Mouse (Mus musculus): ENCODE results near the gene Xlr3c. TPM values are rescaled to one million over a fixed set of nuclear protein-coding genes. Genes with fewer than 3 reads are reported as not detected.
A peak's percentile ranks its signal among the peaks of the same experiment; 100 is the strongest.
"Not testable (repeated sequence)": the region's sequence is repeated elsewhere in the genome, so short reads cannot be mapped to it uniquely, and the experiment has no call there.

Xlr3c gene
- 0.15 TPM in 1 of 2 replicates, not detected in the other for polyA plus RNA-seq (2015; fragmentation: Nextera tagmentation; extraction: Ambion mirVana)

DNA sequence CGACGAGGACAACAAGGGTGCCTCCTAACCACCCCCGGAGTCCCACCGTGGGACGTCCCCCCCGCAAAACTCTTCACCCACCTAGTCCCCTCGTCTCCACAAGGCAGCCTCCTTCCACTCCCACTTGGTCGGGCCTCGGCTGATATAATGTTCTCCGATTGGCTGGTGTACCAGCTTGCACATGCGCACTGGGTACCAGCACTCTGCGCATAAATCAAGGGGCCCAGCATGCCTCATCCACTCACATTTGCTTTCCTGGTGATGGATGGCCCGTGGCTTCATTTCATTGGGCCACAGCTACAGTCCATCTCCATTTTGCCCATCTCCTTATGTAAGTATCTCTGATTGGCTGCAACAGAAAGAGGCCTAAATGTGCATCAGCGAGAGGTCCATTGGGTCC is at the start of gene Xlr3c:
Xlr3c (minus strand) TSS at position 121 of the 400 bp plus-strand sequence.
- H3K9ac ChIP-seq; H3K4me1 ChIP-seq; H3K4me2 ChIP-seq; H3K4me3 ChIP-seq; H3K27me3 ChIP-seq; H3K9me3 ChIP-seq; H3K36me3 ChIP-seq; H3K27ac ChIP-seq; ATAC-seq (ENCODE audit: insufficient number of reproducible peaks, insufficient read depth, low FRiP score, low TSS enrichment, low read depth): not testable (repeated sequence)
- 90% methylated on average over 14 of the region's 14 CpGs for WGBS

DNA sequence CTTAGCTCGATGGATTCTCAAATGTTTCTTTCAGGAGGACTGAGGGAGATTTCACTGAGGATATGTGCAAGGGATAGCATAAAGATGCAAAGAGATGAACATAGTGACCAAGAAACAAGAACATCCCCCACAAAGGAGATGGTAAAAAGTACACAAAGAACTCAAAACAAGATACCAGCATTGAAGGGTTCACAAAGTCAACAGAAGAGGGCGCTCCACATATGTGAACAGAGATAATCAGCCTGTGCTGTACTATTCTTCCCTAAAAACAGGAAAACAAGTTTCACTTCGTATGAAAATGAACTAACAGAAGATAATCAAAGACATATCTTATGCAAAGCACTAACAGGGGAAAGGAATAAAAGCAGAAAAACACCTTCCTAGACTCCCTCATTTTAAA is 47.3 kb upstream of the Xlr3c start:
- no peak overlapping the region for H3K27ac ChIP-seq
- 36% methylated on average over 3 of the region's 3 CpGs for WGBS
- H3K9me3 ChIP-seq: no peaks in the 10 kb centered on the region
- H3K4me2 ChIP-seq: no peak overlapping the region
- no peak for ATAC-seq (ENCODE audit: insufficient number of reproducible peaks, insufficient read depth, low FRiP score, low TSS enrichment, low read depth)
- 0 out of 2 replicates have a peak, but pooled peaks cover 12% of the 10 kb centered on the region for H3K27me3 ChIP-seq
- H3K4me1 ChIP-seq: no peaks in the 10 kb centered on the region
- H3K4me3 ChIP-seq: no peak overlapping the region
- H3K36me3 ChIP-seq: no peaks in the 10 kb centered on the region
- no peak overlapping the region for H3K9ac ChIP-seq

DNA sequence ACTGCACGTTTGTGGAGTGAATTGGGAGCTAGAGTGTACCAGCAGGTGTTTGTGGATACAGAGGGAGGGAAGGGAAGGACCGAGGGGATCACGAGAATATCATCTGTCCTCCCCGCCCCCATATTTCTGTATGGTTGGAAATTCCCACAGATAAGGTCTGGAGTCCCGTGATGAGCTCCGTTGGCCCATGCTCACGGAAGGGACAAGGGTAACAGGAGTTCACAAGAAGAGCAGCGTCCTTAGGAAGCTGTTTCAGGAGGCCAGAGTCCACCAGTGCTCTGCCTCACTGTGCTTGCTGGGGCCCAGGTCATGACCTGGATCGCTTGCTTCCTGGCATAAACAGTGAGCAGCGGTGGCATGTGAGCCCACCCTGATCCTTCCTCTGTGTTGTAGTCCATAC is 30.6 kb upstream of the Xlr3c start:
- not testable (repeated sequence) for H3K27ac ChIP-seq; H3K4me2 ChIP-seq; H3K9ac ChIP-seq; ATAC-seq (ENCODE audit: insufficient number of reproducible peaks, insufficient read depth, low FRiP score, low TSS enrichment, low read depth); H3K4me1 ChIP-seq; H3K27me3 ChIP-seq; H3K4me3 ChIP-seq; H3K9me3 ChIP-seq; H3K36me3 ChIP-seq
- whole genome bisulfite sequencing: 71% methylated on average over 10 of the region's 10 CpGs

DNA sequence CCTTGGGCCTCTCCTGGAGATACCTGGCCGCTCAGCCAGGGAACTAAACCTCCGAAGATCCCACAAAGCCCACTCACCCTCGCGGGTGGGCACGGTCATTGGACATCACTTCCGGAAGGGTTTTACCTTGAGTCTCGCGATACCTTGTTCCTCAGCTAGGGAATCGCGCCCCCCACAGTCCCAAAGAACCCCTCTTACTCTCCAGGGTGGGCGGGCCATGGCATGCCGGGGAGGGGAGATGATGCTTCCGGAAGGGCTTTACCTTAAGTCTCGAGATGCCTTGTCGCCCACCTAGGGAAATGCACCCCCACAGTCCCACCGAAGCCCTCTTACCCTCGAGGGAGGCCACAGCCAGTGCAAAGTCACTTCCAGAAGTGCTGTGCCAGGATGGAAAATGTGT is 27.7 kb upstream of the Xlr3c start, which contains the start of the genes Xlr5a and Xlr5c:
Xlr5a (minus strand) TSS at position 101 of the 400 bp plus-strand sequence.
Xlr5c (minus strand) TSS at position 101 of the 400 bp plus-strand sequence.
- not testable (repeated sequence) for H3K4me1 ChIP-seq; H3K27ac ChIP-seq; H3K9me3 ChIP-seq; H3K4me2 ChIP-seq; H3K27me3 ChIP-seq; H3K9ac ChIP-seq; H3K4me3 ChIP-seq; ATAC-seq (ENCODE audit: insufficient number of reproducible peaks, insufficient read depth, low FRiP score, low TSS enrichment, low read depth); H3K36me3 ChIP-seq
- 90% methylated on average over 15 of the region's 17 CpGs for WGBS

DNA sequence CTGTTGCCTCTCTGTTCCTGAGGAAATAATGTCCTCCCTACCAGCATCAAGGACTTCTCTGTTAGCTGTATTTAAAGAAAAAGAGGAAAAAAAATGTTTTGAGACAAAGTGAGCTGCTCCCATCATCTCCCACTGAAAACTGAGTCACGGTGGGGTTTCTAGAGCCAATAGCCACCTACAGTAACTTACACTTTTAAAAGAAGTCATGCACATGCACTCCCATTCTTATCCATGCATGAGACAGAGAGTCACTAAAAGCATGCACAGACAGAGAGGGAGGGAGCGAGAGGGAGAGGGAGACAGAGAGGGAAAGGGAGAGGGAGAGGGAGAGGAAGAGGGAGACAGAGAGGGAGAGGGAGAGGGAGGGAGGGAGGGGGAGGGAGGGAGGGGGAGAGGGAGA is 2.8 kb downstream of the Xlr3c start:
- not testable (repeated sequence) for H3K27ac ChIP-seq; H3K9ac ChIP-seq; H3K4me1 ChIP-seq; ATAC-seq (ENCODE audit: insufficient number of reproducible peaks, insufficient read depth, low FRiP score, low TSS enrichment, low read depth); H3K9me3 ChIP-seq; H3K4me2 ChIP-seq; H3K27me3 ChIP-seq; H3K4me3 ChIP-seq; H3K36me3 ChIP-seq
- WGBS: 76% methylated on average over 1 of the region's 2 CpGs

DNA sequence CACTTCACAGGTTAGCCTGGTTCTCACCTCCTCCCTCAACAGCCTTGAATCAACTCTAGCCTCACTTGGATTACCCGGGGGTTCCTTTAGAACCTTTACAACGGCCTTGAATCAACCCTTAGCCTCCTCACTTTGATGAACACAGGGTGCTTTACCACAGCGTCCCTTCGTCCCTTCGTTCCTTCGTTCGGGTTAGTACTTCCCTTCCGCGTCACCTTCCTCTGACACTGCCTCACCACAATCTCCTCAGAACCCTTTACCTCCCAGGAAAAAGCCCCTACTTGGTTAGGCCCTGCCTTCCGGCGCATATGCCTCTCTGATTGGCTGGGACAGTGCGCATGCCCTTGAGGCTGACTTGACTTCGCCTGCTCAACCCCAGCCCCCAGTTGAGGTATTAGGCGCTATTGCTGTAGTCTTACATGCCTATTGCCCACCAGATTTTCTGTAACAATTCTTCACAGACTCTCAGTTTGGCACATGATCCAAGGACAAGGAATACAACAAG is 22.3 kb downstream of the Xlr3c start, which contains the start of gene Xlr4c:
Xlr4c (minus strand) TSS at position 310 of the 505 bp plus-strand sequence.
- not testable (repeated sequence) for H3K9me3 ChIP-seq; H3K9ac ChIP-seq; H3K36me3 ChIP-seq; ATAC-seq (ENCODE audit: insufficient number of reproducible peaks, insufficient read depth, low FRiP score, low TSS enrichment, low read depth); H3K27me3 ChIP-seq; H3K4me1 ChIP-seq; H3K4me2 ChIP-seq; H3K27ac ChIP-seq; H3K4me3 ChIP-seq
- 86% methylated on average over 14 of the region's 14 CpGs for WGBS

DNA sequence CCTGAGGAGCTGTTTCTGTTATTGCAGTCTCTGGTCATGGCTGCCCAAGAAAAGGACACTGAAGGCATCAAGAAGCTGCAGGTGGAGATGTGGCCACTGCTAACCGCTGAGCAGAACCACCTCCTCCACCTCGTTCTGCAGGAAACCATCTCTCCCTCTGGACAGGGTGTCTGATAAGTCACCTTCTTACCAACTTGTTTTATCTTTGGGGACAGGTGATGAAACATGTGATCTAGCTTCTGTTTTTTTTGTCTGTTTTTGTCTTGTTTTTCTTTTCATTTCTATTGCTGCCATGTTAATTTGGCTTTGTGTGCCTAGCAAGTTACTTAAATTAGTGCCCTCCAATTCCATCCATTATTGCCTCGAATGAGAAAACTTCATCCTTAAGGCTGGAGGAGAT is 35.9 kb downstream of the Xlr3c start:
- H3K9me3 ChIP-seq: no peaks in the 10 kb centered on the region
- WGBS: 36% methylated on average over 3 of the region's 3 CpGs
- ATAC-seq (ENCODE audit: insufficient number of reproducible peaks, insufficient read depth, low FRiP score, low TSS enrichment, low read depth): no peak
- H3K9ac ChIP-seq: peak overlapping the region; percentile 74; the same call in 1 of the 2 replicates
- H3K36me3 ChIP-seq: no peaks in the 10 kb centered on the region
- H3K4me2 ChIP-seq: peak overlapping the region; percentile 80
- H3K27me3 ChIP-seq: peaks cover 15% of the 10 kb centered on the region
- no peak overlapping the region for H3K27ac ChIP-seq
- no peaks in the 10 kb centered on the region for H3K4me1 ChIP-seq
- H3K4me3 ChIP-seq: peak overlapping the region; percentile 57

DNA sequence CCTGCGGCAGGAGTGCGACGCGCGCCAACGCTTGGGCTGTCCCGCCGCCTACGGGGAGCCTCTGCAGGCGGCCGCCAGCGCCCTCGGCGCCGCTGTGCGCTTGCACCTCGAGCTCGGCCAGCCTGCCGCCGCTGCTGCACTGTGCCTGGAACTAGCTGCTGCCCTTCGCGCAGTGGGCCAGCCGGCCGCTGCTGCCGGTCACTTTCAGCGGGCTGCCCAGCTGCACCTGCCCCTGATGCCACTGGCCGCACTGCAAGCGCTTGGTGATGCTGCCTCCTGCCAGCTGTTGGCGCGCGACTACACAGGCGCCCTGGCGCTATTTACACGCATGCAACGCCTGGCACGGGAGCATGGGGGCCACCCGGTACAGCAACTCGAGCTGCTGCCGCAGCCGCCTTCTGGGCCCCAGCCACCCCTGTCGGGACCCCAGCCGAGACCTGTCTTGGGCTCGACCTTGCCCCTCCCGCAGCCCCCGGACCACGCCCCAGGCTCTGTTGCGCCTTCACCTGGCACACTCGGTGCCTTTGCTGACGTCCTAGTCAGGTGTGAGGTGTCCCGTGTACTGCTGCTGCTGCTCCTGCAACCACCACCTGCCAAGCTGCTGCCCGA is 36.5 kb downstream of the Xlr3c start:
- Histone ChIP-seq H3K27me3 (peaks cover 15% of the 10 kb centered on the region), H3K4me1 (no peaks in the 10 kb centered on the region), H3K9me3 (no peaks in the 10 kb centered on the region), H3K9ac (peak overlapping the region; percentile 74), H3K27ac (peak overlapping the region; percentile 82), H3K4me3 (peak overlapping the region; percentile 57), H3K36me3 (no peaks in the 10 kb centered on the region), H3K4me2 (peak overlapping the region; percentile 80)
- 25% methylated on average over 48 of the region's 51 CpGs for WGBS
- ATAC-seq (ENCODE audit: insufficient number of reproducible peaks, insufficient read depth, low FRiP score, low TSS enrichment, low read depth): peak; percentile 56

DNA sequence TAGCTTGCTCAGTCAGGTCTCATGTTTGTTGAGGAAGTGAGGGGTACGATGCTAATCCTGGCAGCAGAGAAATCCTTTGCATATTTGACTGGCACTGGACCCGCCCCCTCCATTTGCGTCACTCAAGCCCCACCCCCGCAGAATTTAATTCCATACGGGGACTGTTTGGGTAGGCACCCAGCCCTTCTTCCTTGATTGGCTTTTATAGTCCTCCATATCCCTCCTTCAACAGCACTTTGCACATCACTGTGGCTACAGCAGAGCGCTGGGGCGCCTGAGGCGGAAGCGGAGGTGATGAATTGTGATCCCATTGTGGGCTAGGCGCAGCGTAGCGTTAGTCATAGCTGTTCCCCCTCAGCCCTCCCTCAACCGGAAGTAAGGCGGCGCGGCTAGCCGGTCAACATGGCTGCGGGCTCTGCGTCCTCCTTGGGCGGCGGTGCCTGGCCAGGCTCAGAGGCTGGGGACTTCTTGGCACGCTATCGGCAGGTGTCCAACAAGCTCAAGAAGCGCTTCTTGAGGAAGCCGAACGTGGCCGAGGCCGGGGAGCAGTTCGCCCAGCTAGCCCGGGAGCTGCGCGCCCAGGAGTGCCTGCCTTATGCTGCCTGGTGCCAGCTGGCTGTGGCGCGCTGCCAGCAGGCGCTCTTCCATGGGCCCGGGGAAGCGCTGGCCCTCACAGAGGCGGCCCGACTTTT is 37.1 kb downstream of the Xlr3c start, which contains the start of gene F8a:
F8a (plus strand) TSS at position 378 of the 692 bp plus-strand sequence.
- H3K36me3 ChIP-seq: no peaks in the 10 kb centered on the region
- H3K4me3 ChIP-seq: peak within 1 kb of the TSS; percentile 57
- H3K9ac ChIP-seq: peak within 1 kb of the TSS; percentile 74
- H3K27ac ChIP-seq: peak within 1 kb of the TSS; percentile 82
- no peaks in the 10 kb centered on the region for H3K4me1 ChIP-seq
- peak within 1 kb of the TSS; percentile 80 for H3K4me2 ChIP-seq
- WGBS: 22% methylated on average over 39 of the region's 39 CpGs
- H3K9me3 ChIP-seq: no peaks in the 10 kb centered on the region
- ATAC-seq (ENCODE audit: insufficient number of reproducible peaks, insufficient read depth, low FRiP score, low TSS enrichment, low read depth): peak; percentile 91
- H3K27me3 ChIP-seq: peaks cover 15% of the 10 kb centered on the region

DNA sequence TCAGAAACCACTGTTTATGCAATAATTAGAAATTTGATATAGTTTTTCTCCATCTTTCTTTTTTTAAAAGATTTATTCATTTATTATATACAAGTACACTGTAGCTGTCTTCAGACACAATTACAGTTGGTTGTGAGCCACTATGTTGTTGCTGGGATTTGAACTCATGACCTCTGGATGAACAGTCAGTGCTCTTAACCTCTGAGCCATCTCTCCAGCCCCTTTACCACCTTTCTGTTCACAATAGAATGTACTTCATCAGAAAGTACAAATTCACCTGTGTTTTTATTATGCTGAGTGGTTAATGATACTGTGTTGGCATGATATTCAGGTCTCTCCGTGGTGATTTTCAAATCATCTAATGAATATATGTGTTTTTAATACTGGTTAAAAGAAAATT is 39.8 kb downstream of the Xlr3c start:
- Histone ChIP-seq H3K4me1 (no peaks in the 10 kb centered on the region), H3K27me3 (peaks cover 15% of the 10 kb centered on the region), H3K36me3 (no peaks in the 10 kb centered on the region), H3K9me3 (no peaks in the 10 kb centered on the region), H3K4me2 (no peak overlapping the region), H3K4me3 (no peak overlapping the region), H3K27ac (no peak overlapping the region), H3K9ac (no peak overlapping the region)
- 60% methylated on average over 1 of the region's 1 CpGs for WGBS
- no peak for ATAC-seq (ENCODE audit: insufficient number of reproducible peaks, insufficient read depth, low FRiP score, low TSS enrichment, low read depth)

DNA sequence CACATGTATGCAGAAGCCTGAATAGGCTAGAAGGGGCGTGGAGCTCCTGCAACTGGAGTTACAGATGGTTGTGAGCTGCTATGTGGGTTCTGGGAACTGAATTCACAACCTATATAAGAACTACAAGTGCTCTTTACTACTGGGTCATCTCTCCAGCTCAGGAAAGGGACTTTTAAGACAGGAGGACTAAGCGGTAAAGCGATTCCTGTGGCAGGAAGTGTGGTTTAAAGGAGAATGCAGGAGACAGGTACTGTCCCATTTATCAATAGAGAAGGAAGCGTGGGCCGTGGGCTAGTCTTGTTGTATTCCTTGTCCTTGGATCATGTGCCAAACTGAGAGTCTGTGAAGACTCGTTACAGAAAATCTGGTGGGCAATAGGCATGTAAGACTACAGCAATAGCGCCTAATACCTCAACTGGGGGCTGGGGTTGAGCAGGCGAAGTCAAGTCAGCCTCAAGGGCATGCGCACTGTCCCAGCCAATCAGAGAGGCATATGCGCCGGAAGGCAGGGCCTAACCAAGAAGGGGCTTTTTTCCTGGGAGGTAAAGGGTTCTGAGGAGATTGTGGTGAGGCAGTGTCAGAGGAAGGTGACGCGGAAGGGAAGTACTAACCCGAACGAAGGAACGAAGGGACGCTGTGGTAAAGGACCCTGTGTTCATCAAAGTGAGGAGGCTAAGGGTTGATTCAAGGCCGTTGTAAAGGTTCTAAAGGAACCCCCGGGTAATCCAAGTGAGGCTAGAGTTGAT is 51.2 kb downstream of the Xlr3c start, which contains the start of gene Xlr4b:
Xlr4b (plus strand) TSS at position 515 of the 746 bp plus-strand sequence.
- H3K27me3 ChIP-seq; H3K9me3 ChIP-seq; H3K4me1 ChIP-seq; H3K4me3 ChIP-seq; ATAC-seq (ENCODE audit: insufficient number of reproducible peaks, insufficient read depth, low FRiP score, low TSS enrichment, low read depth); H3K9ac ChIP-seq; H3K4me2 ChIP-seq; H3K27ac ChIP-seq; H3K36me3 ChIP-seq: not testable (repeated sequence)
- 75% methylated on average over 18 of the region's 19 CpGs for WGBS

Data from embryonic facial prominence, embryonic 13.5 days (tissue).